Mouse (Mus musculus): ENCODE measurements around the gene Gm2956. TPM values are rescaled to one million over a fixed set of nuclear protein-coding genes. Genes with fewer than 3 reads are reported as not detected.
"Not testable (repeated sequence)": the region's sequence is repeated elsewhere in the genome, so short reads cannot be mapped to it uniquely, and the experiment has no call there.

The Gm2956 gene
- 1 to 10 TPM in 1 of 2 experiments, not detected in 1; 4.0 TPM for polyA plus RNA-seq (2017; shearing (Covaris generic))

DNA sequence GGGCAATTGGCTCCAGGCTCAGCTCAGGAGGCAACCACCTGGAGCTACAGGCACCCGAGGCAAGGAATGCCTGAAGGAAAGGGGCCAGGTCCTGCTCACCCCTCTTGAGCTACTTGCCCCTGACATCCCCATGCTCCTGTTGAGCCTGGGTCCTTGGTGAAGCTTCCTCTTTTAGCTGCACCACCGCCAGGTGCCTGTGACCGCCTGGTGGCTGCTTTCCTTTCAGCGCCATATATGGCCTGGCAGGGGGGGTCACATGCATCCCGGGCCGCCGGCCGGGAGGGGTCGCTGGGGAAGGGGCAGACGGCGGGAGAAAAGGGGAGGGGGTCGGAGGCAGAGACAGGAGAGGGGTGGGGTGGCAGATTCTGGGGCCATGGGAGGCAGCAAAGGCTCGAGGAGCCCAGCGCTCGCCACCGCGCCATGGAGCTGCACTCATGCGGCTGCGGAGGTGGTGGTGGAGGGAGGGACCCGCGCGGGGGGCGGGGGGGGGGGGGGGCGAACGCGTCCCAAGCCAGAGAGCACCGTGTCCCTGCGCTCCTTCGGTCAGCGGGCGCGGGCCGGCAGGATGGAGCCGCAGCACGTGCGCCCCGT, at the start of gene Gm2956:
TSS of gene Gm2956 (plus strand) at position 541 of the 591 bp plus-strand sequence.
- ATAC-seq, result not testable (repeated sequence)

DNA sequence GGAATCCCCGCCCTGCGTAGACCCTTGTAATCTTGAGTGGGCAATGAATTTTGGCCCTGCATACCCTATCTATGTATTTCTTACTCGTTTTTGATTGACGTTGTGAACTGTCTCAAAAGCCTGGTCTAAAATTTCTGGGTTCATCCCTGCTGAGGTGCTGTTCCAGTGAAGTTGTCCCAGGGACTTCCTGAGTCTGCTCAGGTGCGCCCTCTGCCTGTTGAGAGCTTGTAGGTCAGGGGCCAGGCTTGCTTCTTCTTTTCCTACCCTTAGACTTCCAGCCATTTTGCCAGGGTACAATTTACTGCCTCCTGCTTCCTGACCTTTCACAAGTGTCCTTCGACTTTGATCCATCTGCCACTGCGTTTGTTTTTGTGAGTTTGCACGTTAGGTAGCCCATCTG, 979 bp downstream of the Gm2956 start:
- not testable (repeated sequence) for ATAC-seq

DNA sequence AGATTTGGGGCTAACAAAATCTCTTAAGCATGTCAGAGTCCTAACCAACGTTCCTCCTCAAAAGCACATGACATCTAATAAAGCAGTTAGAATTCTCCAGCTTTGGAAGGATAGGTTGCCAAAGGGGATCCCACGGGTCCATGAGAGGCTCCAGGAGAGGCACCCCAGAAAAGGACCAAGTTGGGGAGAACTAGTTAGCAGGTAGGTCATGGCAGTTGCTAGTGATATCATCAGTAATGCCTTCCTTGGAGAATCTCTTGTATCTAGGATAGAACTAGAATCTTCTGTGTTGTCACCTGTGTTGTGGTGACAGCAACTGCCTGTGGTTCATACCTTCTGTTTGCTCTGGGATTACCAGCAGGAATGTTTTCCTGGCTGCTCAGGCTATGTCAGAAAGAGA, 62.4 kb downstream of the Gm2956 start, which contains the start of gene Gm10413:
TSS of gene Gm10413 (plus strand) at position 301 of the 400 bp plus-strand sequence.
- ATAC-seq, result not testable (repeated sequence)

Other genes starting within 250 kb of the Gm2956 start
- not detected for gene Gm10340, start 198.6 kb upstream of the Gm2956 start, polyA plus RNA-seq (2017; shearing (Covaris generic))
- gene Gm5795, start 144.4 kb upstream of the Gm2956 start, polyA plus RNA-seq (2017; shearing (Covaris generic)), result not detected
- gene D830030K20Rik, start 124.1 kb upstream of the Gm2956 start, polyA plus RNA-seq (2017; shearing (Covaris generic)), result 10 to 100 TPM; 22.2 to 26.5 TPM
- gene Gm10413, start 62.5 kb downstream of the Gm2956 start, polyA plus RNA-seq (2017; shearing (Covaris generic)), result not detected
- 10 to 100 TPM in 1 of 2 experiments, 1 to 10 TPM in 1; 7.9 to 12.2 TPM for gene Gm10409, start 80.0 kb downstream of the Gm2956 start, polyA plus RNA-seq (2017; shearing (Covaris generic))
- gene Gm3005, start 95.5 kb downstream of the Gm2956 start, polyA plus RNA-seq (2017; shearing (Covaris generic)), result 10 to 100 TPM in 1 of 2 experiments, 1 to 10 TPM in 1; 4.7 to 12.2 TPM
- not detected for gene Gm10408, start 116.8 kb downstream of the Gm2956 start, polyA plus RNA-seq (2017; shearing (Covaris generic))